Mouse (Mus musculus) liver, postnatal 0 days (tissue): Measurements from ENCODE around the gene Col6a6. TPM values are rescaled to one million over a fixed set of nuclear protein-coding genes. Genes with fewer than 3 reads are reported as not detected.

Source experiments
- ATAC-seq: fragments of 200-750 bp; cut with Nextera tagmentation; 2 replicates; pipeline ENCODE4 v1.8.0; 2017; ENCODE audit warnings: mild to moderate bottlenecking, moderate library complexity
- DNase-seq: peaks from one replicate; pipeline ENCODE4 v3.0.0-alpha.2; 2016
- H3K27ac ChIP-seq: fragments of 300-500 bp; sonication (generic); 2 replicates; pipeline ENCODE4 v1.5.1; 2014; ENCODE audit warnings: antibody characterized with exemption, moderate library complexity, mild to moderate bottlenecking, low read depth
- H3K27me3 ChIP-seq: fragments of 300-500 bp; sonication (generic); 2 replicates; pipeline ENCODE4 v1.6.1; 2014; ENCODE audit warnings: low read length, control low read depth, mixed read lengths; ENCODE audit not compliant: insufficient read depth
- H3K36me3 ChIP-seq: fragments of 300-500 bp; sonication (generic); replicated peaks from 2 replicates; pipeline ENCODE4 v1.6.1; 2014; ENCODE audit warnings: mild to moderate bottlenecking, control low read depth, low read length, moderate library complexity, mixed read lengths; ENCODE audit not compliant: insufficient read depth
- H3K4me1 ChIP-seq: fragments of 300-500 bp; sonication (generic); 2 replicates; pipeline ENCODE4 v1.6.1; 2014; ENCODE audit warnings: antibody characterized with exemption, mild to moderate bottlenecking, control low read depth; ENCODE audit not compliant: insufficient read depth
- H3K4me2 ChIP-seq: fragments of 300-500 bp; sonication (generic); 2 replicates; pipeline ENCODE4 v1.6.1; 2014; ENCODE audit warnings: low read depth, mild to moderate bottlenecking, low read length, moderate library complexity, mixed read lengths
- H3K4me3 ChIP-seq: fragments of 300-500 bp; sonication (generic); 2 replicates; pipeline ENCODE4 v1.5.1; 2014; ENCODE audit warnings: low read depth, low read length
- H3K9ac ChIP-seq: fragments of 300-500 bp; sonication (generic); replicated peaks from 2 replicates; pipeline ENCODE4 v1.6.1; 2014; ENCODE audit warnings: mild to moderate bottlenecking, moderate library complexity
- H3K9me3 ChIP-seq: fragments of 300-500 bp; sonication (generic); 2 replicates; pipeline ENCODE4 v1.6.1; 2016; ENCODE audit warnings: mild to moderate bottlenecking, control low read depth, low read length, mixed read lengths
- CTCF ChIP-seq: sonication (generic); IDR thresholded peaks from 2 replicates; pipeline ENCODE4 v1.5.1; 2016; ENCODE audit warnings: antibody characterized with exemption, low read depth
- EP300 ChIP-seq: IDR thresholded peaks from 2 replicates; pipeline ENCODE4 v1.6.1; 2016; ENCODE audit warnings: antibody characterized with exemption, low read depth, mild to moderate bottlenecking
- WGBS: fragments of 180-500 bp; shearing (Covaris S2); extraction: QIAGEN DNeasy Blood & Tissue Kit; methylation state at CpG from one replicate; pipeline ENCODE4 v1.1.7; 2014; ENCODE audit not compliant: insufficient replicate concordance; 5-methylcytosine and 5-hydroxymethylcytosine counted together
- polyA plus RNA-seq: library from polyadenylated mRNA; unstranded; fragments of >200 nt; fragmentation: Nextera tagmentation; extraction: Ambion mirVana; gene quantifications from 2 replicates; pipeline ENCODE4 v1.2.1, GENCODE M21; 2015

Gene Col6a6
- polyA plus RNA-seq, 1 experiment from 2014 or later: 0.14 TPM

GRCm38 (mm10) chr9:105684549-105685165 lies 143.3 kb downstream of the Col6a6 start:
- 86% methylated on average over 13 of the region's 13 CpGs for WGBS
- no peaks in the 10 kb centered on the region for H3K4me1 ChIP-seq
- TF ChIP-seq CTCF: no peak
- no peak for TF ChIP-seq EP300
- no peak overlapping the region for H3K9ac ChIP-seq
- DNase-seq: no peak
- no peak for ATAC-seq
- no peak overlapping the region for H3K4me3 ChIP-seq
- H3K4me2 ChIP-seq: no peak overlapping the region
- peaks cover 42% of the 10 kb centered on the region for H3K36me3 ChIP-seq
- no peaks in the 10 kb centered on the region for H3K27me3 ChIP-seq
- H3K27ac ChIP-seq: no peak overlapping the region
- H3K9me3 ChIP-seq: no peaks in the 10 kb centered on the region

- no peak overlapping the region for H3K4me2 ChIP-seq
- H3K27me3 ChIP-seq: no peaks in the 10 kb centered on the region
- WGBS: 89% methylated on average over 7 of the region's 7 CpGs
- no peak overlapping the region for H3K27ac ChIP-seq
- no peak for ATAC-seq
- no peak overlapping the region for H3K9ac ChIP-seq
- H3K9me3 ChIP-seq: no peaks in the 10 kb centered on the region
- TF ChIP-seq EP300: no peak
- no peak for TF ChIP-seq CTCF
- no peak for DNase-seq
- peaks cover 50% of the 10 kb centered on the region for H3K36me3 ChIP-seq
- H3K4me3 ChIP-seq: no peak overlapping the region
- no peaks in the 10 kb centered on the region for H3K4me1 ChIP-seq
Observed at GRCm38 (mm10) chr9:105681386-105681785, 146.6 kb downstream of the Col6a6 start.

GRCm38 (mm10) chr9:105675941-105676340 lies 152.0 kb downstream of the Col6a6 start:
- Histone ChIP-seq H3K4me3 (no peak overlapping the region), H3K27me3 (no peaks in the 10 kb centered on the region), H3K27ac (no peak overlapping the region), H3K36me3 (peaks cover 32% of the 10 kb centered on the region), H3K4me2 (0 out of 2 replicates have a peak overlapping the region, but pooled peaks have one; percentile 11), H3K9me3 (no peaks in the 10 kb centered on the region), H3K4me1 (no peaks in the 10 kb centered on the region), H3K9ac (no peak overlapping the region)
- 64% methylated on average over 11 of the region's 11 CpGs for WGBS
- DNase-seq: no peak
- TF ChIP-seq EP300 (no peak), CTCF (no peak)
- ATAC-seq: peak; percentile 47; the same call in 1 of the 2 replicates

- no peak for TF ChIP-seq EP300
- TF ChIP-seq CTCF: no peak
- DNase-seq: no peak
- Histone ChIP-seq H3K27me3 (no peaks in the 10 kb centered on the region), H3K4me3 (no peak overlapping the region), H3K4me2 (no peak overlapping the region), H3K9ac (no peak overlapping the region), H3K36me3 (peaks cover 48% of the 10 kb centered on the region), H3K4me1 (no peaks in the 10 kb centered on the region), H3K27ac (no peak overlapping the region), H3K9me3 (no peaks in the 10 kb centered on the region)
- ATAC-seq: no peak
- WGBS: 79% methylated on average over 2 of the region's 2 CpGs
Observed at GRCm38 (mm10) chr9:105672032-105672431, 155.9 kb downstream of the Col6a6 start.

- no peak overlapping the region for H3K4me3 ChIP-seq
- H3K9ac ChIP-seq: no peak overlapping the region
- no peak overlapping the region for H3K4me2 ChIP-seq
- no peak for ATAC-seq
- peaks cover 50% of the 10 kb centered on the region for H3K36me3 ChIP-seq
- 92% methylated on average over 4 of the region's 4 CpGs for WGBS
- TF ChIP-seq EP300 (no peak), CTCF (no peak)
- H3K9me3 ChIP-seq: no peaks in the 10 kb centered on the region
- H3K27ac ChIP-seq: no peak overlapping the region
- no peaks in the 10 kb centered on the region for H3K27me3 ChIP-seq
- no peaks in the 10 kb centered on the region for H3K4me1 ChIP-seq
- no peak for DNase-seq
Observed at GRCm38 (mm10) chr9:105670916-105671315, 157.0 kb downstream of the Col6a6 start.

GRCm38 (mm10) chr9:105665269-105665668 lies 162.7 kb downstream of the Col6a6 start:
- TF ChIP-seq EP300: no peak
- no peak for TF ChIP-seq CTCF
- ATAC-seq (no peak), DNase-seq (no peak)
- H3K4me3 ChIP-seq: no peak overlapping the region
- H3K27me3 ChIP-seq: no peaks in the 10 kb centered on the region
- H3K4me1 ChIP-seq: no peaks in the 10 kb centered on the region
- H3K4me2 ChIP-seq: no peak overlapping the region
- H3K9me3 ChIP-seq: no peaks in the 10 kb centered on the region
- H3K9ac ChIP-seq: no peak overlapping the region
- no peak overlapping the region for H3K27ac ChIP-seq
- 82% methylated on average over 7 of the region's 7 CpGs for WGBS
- peaks cover 55% of the 10 kb centered on the region for H3K36me3 ChIP-seq
